Mouse (Mus musculus) left cerebral cortex, postnatal 36 days (tissue): ENCODE data around the gene Gigyf1. TPM values are rescaled to one million over a fixed set of nuclear protein-coding genes. Genes with fewer than 3 reads are reported as not detected.

Source experiments
- DNase-seq, 2 experiments: peaks; one replicate each; pipeline ENCODE4 v3.0.0; 2021 to 2022; ENCODE audit warnings: low spot score in 2 of 2, mixed read lengths in 1 of 2
- intact Hi-C: fragments of 180-260 bp; cut with DNase I; formaldehyde crosslinking; loops from one replicate; pipeline ENCODE4 v1.15.1; 2025
- total RNA-seq, 2 experiments: library from RNA; stranded (reverse); gene quantifications; 2 replicates each; pipeline ENCODE4 v1.2.3; 2021

Gene Gigyf1
- total RNA-seq, 2 experiments from 2014 or later = 43.8 to 63.2 TPM

- no peak for DNase-seq
- intact Hi-C loops = no loop called here
Measured at GRCm38 (mm10) chr5:137512847-137513794, 5.2 kb upstream of the Gigyf1 start.

GRCm38 (mm10) chr5:137513951-137514721 lies 4.2 kb upstream of the Gigyf1 start:
- no peak for DNase-seq
- intact Hi-C loops = no loop called here

GRCm38 (mm10) chr5:137514811-137515210 lies 3.5 kb upstream of the Gigyf1 start:
- intact Hi-C loops = no loop called here
- DNase-seq = no peak

- DNase-seq = no peak
- intact Hi-C loops = no loop called here
Measured at GRCm38 (mm10) chr5:137519691-137520550, 1.6 kb downstream of the Gigyf1 start.

- intact Hi-C loops = no loop called here
- no peak for DNase-seq
Measured at GRCm38 (mm10) chr5:137521861-137522260, 3.5 kb downstream of the Gigyf1 start.

GRCm38 (mm10) chr5:137522711-137523110 lies 4.4 kb downstream of the Gigyf1 start:
- DNase-seq = no peak
- intact Hi-C loops = no loop called here

GRCm38 (mm10) chr5:137523396-137524250 lies 5.3 kb downstream of the Gigyf1 start:
- intact Hi-C loops = no loop called here
- no peak for DNase-seq

- DNase-seq = no peak
- intact Hi-C loops = no loop called here
Measured at GRCm38 (mm10) chr5:137524251-137524515, 5.8 kb downstream of the Gigyf1 start.

- no peak for DNase-seq
- intact Hi-C loops = no loop called here
Measured at GRCm38 (mm10) chr5:137524671-137525070, 6.3 kb downstream of the Gigyf1 start.

GRCm38 (mm10) chr5:137525511-137525910 lies 7.2 kb downstream of the Gigyf1 start:
- intact Hi-C loops = no loop called here
- no peak for DNase-seq

- intact Hi-C loops = no loop called here
- DNase-seq = peak in 1 of 2 experiments; percentile 53
Measured at GRCm38 (mm10) chr5:137526192-137526936, 8.0 kb downstream of the Gigyf1 start.

- DNase-seq = no peak
- intact Hi-C loops = no loop called here
Measured at GRCm38 (mm10) chr5:137527413-137527812, 9.1 kb downstream of the Gigyf1 start.

GRCm38 (mm10) chr5:137528247-137528968 lies 10.1 kb downstream of the Gigyf1 start:
- DNase-seq = no peak
- intact Hi-C loops = no loop called here

- DNase-seq = no peak
- intact Hi-C loops = no loop called here
Measured at GRCm38 (mm10) chr5:137529221-137529995, 11.1 kb downstream of the Gigyf1 start.

GRCm38 (mm10) chr5:137530075-137530474 lies 11.7 kb downstream of the Gigyf1 start:
- intact Hi-C loops = loop anchor here (2.0 to 5.0 kb wide), 4 partner anchors 19 to 217 kb away; partner anchors contain the start of genes Mospd3 and Tsc22d4
- DNase-seq = no peak

GRCm38 (mm10) chr5:137530588-137531413 lies 12.5 kb downstream of the Gigyf1 start:
- peak; percentile 72 to 82 for DNase-seq
- intact Hi-C loops = loop anchor here (2.0 to 5.0 kb wide), 4 partner anchors 20 to 216 kb away; partner anchors contain the start of genes Mospd3 and Tsc22d4
